In the genomic region with DNA sequence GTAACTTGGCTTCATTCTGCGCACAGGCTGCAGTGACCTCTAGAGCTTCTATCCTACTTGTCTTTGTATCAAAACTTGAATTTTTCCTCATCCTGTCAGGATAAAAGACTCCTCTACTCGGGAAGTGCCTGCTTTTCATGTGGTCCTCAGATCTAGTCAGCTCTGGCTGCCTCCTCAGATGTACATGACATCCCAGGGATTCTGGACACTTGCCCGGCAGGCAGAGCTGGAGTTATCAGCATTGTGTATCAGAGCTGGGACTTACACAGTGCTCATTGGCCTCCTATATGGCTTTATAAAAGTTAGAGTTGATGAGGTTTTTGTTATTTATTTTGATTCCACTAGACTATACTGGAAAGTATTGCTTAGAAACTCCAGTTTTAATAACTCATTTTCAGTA, we compare ENCODE assay signal across 14 mouse cellular contexts.
"Had no signal": no experiment of that assay in that cellular context is flagged by ENCODE, and none has a peak within 500 bp of the region (broad histone marks: within the 10 kb centered on the region; RNA-seq: fewer than 3 reads in every experiment).

No protein-coding gene starts in this region.

- H3K27me3 ChIP-seq: limb, embryonic 15.5 days; liver, embryonic 12.5 days; neural tube, embryonic 15.5 days had no signal

- H3K27ac ChIP-seq: limb, embryonic 15.5 days; liver, embryonic 12.5 days; midbrain, embryonic 10.5 days; neural tube, embryonic 15.5 days had no signal

- DNase-seq: kidney, postnatal 25 days; lung, embryonic 14.5 days; lung, postnatal 10 days; lung, postnatal 4 days; midbrain, embryonic 14.5 days; right cerebral cortex, adult 18-20 months; right cerebral cortex, postnatal 25 days; thymus, adult 18-20 months; thymus, postnatal 14 days had no signal

- H3K4me3 ChIP-seq: limb, embryonic 15.5 days; liver, embryonic 12.5 days; midbrain, embryonic 10.5 days; myocyte; neural tube, embryonic 15.5 days had no signal

- H3K4me1 ChIP-seq: limb, embryonic 15.5 days; liver, embryonic 12.5 days; midbrain, embryonic 10.5 days; neural tube, embryonic 15.5 days had no signal
